Mouse (Mus musculus) midbrain, embryonic 11.5 days (tissue): ENCODE data around the gene Gm49322. TPM values are rescaled to one million over a fixed set of nuclear protein-coding genes. Genes with fewer than 3 reads are reported as not detected.

Source experiments
- ATAC-seq: fragments of 200-750 bp; cut with Nextera tagmentation; 2 replicates; pipeline ENCODE4 v1.8.0; 2017; ENCODE audit warnings: moderate TSS enrichment, moderate library complexity; ENCODE audit not compliant: low FRiP score
- DNase-seq: peaks from one replicate; pipeline ENCODE4 v3.0.0; 2015; ENCODE audit warnings: low spot score; ENCODE audit errors: missing footprints
- H3K27ac ChIP-seq: fragments of 300-500 bp; sonication (generic); 2 replicates; pipeline ENCODE4 v1.5.1; 2014; ENCODE audit warnings: low read depth, low read length
- H3K27me3 ChIP-seq: fragments of 300-500 bp; sonication (generic); 2 replicates; pipeline ENCODE4 v1.6.1; 2014; ENCODE audit warnings: mild to moderate bottlenecking, low read length, moderate library complexity, mixed read lengths; ENCODE audit not compliant: control insufficient read depth, insufficient read depth
- H3K36me3 ChIP-seq: fragments of 300-500 bp; sonication (generic); 2 replicates; pipeline ENCODE4 v1.6.1; 2014; ENCODE audit warnings: mild to moderate bottlenecking, low read length, moderate library complexity, mixed read lengths; ENCODE audit not compliant: control insufficient read depth, insufficient read depth
- H3K4me1 ChIP-seq: fragments of 300-500 bp; sonication (generic); 2 replicates; pipeline ENCODE4 v1.6.1; 2014; ENCODE audit warnings: low read length; ENCODE audit not compliant: control insufficient read depth, insufficient read depth
- H3K4me2 ChIP-seq: fragments of 300-500 bp; sonication (generic); 2 replicates; pipeline ENCODE4 v1.6.1; 2014; ENCODE audit warnings: mild to moderate bottlenecking, moderate library complexity
- H3K4me3 ChIP-seq: fragments of 300-500 bp; sonication (generic); 2 replicates; pipeline ENCODE4 v1.5.1; 2014; ENCODE audit warnings: low read depth, low read length
- H3K9ac ChIP-seq: fragments of 300-500 bp; sonication (generic); 2 replicates; pipeline ENCODE4 v1.6.1; 2014; ENCODE audit warnings: low read length
- H3K9me3 ChIP-seq: fragments of 300-500 bp; sonication (generic); 2 replicates; pipeline ENCODE4 v1.6.1; 2016; ENCODE audit warnings: low read length; ENCODE audit not compliant: control insufficient read depth
- WGBS: fragments of 180-500 bp; shearing (Covaris S2); extraction: QIAGEN DNeasy Blood & Tissue Kit; methylation state at CpG from one replicate; pipeline ENCODE4 v1.1.7; 2014; 5-methylcytosine and 5-hydroxymethylcytosine counted together
- polyA plus RNA-seq: library from polyadenylated mRNA; unstranded; fragments of >200 nt; fragmentation: Nextera tagmentation; extraction: Ambion mirVana; gene quantifications from 2 replicates; pipeline ENCODE4 v1.2.1, GENCODE M21; 2014

The Gm49322 gene
- polyA plus RNA-seq, 1 experiment from 2014 or later = 2.2 TPM

- no peaks in the 10 kb centered on the region for H3K27me3 ChIP-seq
- H3K9ac ChIP-seq = no peak overlapping the region; the same call in 1 of the 2 replicates
- WGBS = 90% methylated on average over 10 of the region's 10 CpGs
- no peak overlapping the region for H3K27ac ChIP-seq
- H3K4me3 ChIP-seq = no peak overlapping the region
- no peaks in the 10 kb centered on the region for H3K9me3 ChIP-seq
- ATAC-seq (no peak), DNase-seq (no peak)
- H3K4me2 ChIP-seq = peak overlapping the region; percentile 36
- H3K4me1 ChIP-seq = peaks cover 24% of the 10 kb centered on the region
- H3K36me3 ChIP-seq = 0 out of 2 replicates have a peak, but pooled peaks cover 2% of the 10 kb centered on the region
Observed at GRCm38 (mm10) chr10:80570419-80570818, 35.4 kb upstream of the Gm49322 start.

- WGBS = 16% methylated on average over 30 of the region's 30 CpGs
- DNase-seq = no peak
- Histone ChIP-seq H3K4me3 (peak overlapping the region; percentile 4; the same call in 1 of the 2 replicates), H3K4me1 (peaks cover 28% of the 10 kb centered on the region), H3K4me2 (peak overlapping the region; percentile 36), H3K27me3 (no peaks in the 10 kb centered on the region), H3K9ac (peak overlapping the region; percentile 48), H3K36me3 (0 out of 2 replicates have a peak, but pooled peaks cover 2% of the 10 kb centered on the region), H3K27ac (no peak overlapping the region), H3K9me3 (no peaks in the 10 kb centered on the region)
- peak; percentile 25; the same call in 1 of the 2 replicates for ATAC-seq
Observed at GRCm38 (mm10) chr10:80570871-80571836, 34.7 kb upstream of the Gm49322 start.

- no peak for ATAC-seq
- Histone ChIP-seq H3K4me2 (no peak overlapping the region), H3K36me3 (0 out of 2 replicates have a peak, but pooled peaks cover 2% of the 10 kb centered on the region), H3K4me3 (no peak overlapping the region), H3K9me3 (no peaks in the 10 kb centered on the region), H3K27ac (no peak overlapping the region), H3K27me3 (no peaks in the 10 kb centered on the region), H3K4me1 (peaks cover 25% of the 10 kb centered on the region), H3K9ac (no peak overlapping the region)
- no peak for DNase-seq
- WGBS = 91% methylated on average over 2 of the region's 2 CpGs
Observed at GRCm38 (mm10) chr10:80572477-80572876, 33.3 kb upstream of the Gm49322 start.

- Histone ChIP-seq H3K9ac (peak overlapping the region; percentile 25; the same call in 1 of the 2 replicates), H3K4me1 (peaks cover 31% of the 10 kb centered on the region), H3K27ac (no peak overlapping the region), H3K4me3 (no peak overlapping the region), H3K9me3 (no peaks in the 10 kb centered on the region), H3K36me3 (no peaks in the 10 kb centered on the region), H3K4me2 (no peak overlapping the region), H3K27me3 (no peaks in the 10 kb centered on the region)
- WGBS = 53% methylated on average over 9 of the region's 9 CpGs
- ATAC-seq = no peak
- no peak for DNase-seq
Observed at GRCm38 (mm10) chr10:80573944-80574343, 31.9 kb upstream of the Gm49322 start.

- H3K9me3 ChIP-seq = no peaks in the 10 kb centered on the region
- H3K9ac ChIP-seq = 0 out of 2 replicates have a peak overlapping the region, but pooled peaks have one; percentile 9
- H3K4me3 ChIP-seq = no peak overlapping the region
- 80% methylated on average over 3 of the region's 3 CpGs for WGBS
- no peaks in the 10 kb centered on the region for H3K27me3 ChIP-seq
- H3K4me2 ChIP-seq = no peak overlapping the region
- ATAC-seq = no peak
- no peak for DNase-seq
- no peaks in the 10 kb centered on the region for H3K36me3 ChIP-seq
- peaks cover 33% of the 10 kb centered on the region for H3K4me1 ChIP-seq
- H3K27ac ChIP-seq = no peak overlapping the region
Observed at GRCm38 (mm10) chr10:80574896-80575295, 30.9 kb upstream of the Gm49322 start.

GRCm38 (mm10) chr10:80575925-80576324, 29.9 kb upstream of the Gm49322 start:
- H3K4me1 ChIP-seq = peaks cover 30% of the 10 kb centered on the region
- H3K9ac ChIP-seq = peak overlapping the region; percentile 74
- H3K27me3 ChIP-seq = no peaks in the 10 kb centered on the region
- no peak overlapping the region for H3K27ac ChIP-seq
- ATAC-seq = no peak
- DNase-seq = no peak
- H3K4me3 ChIP-seq = peak overlapping the region; percentile 74
- no peaks in the 10 kb centered on the region for H3K36me3 ChIP-seq
- 21% methylated on average over 17 of the region's 17 CpGs for WGBS
- no peaks in the 10 kb centered on the region for H3K9me3 ChIP-seq
- peak overlapping the region; percentile 78 for H3K4me2 ChIP-seq

- ATAC-seq = peak; percentile 11; the same call in 1 of the 2 replicates
- peak overlapping the region; percentile 70 for H3K27ac ChIP-seq
- H3K4me2 ChIP-seq = peak overlapping the region; percentile 78
- H3K36me3 ChIP-seq = no peaks in the 10 kb centered on the region
- peak; percentile 93 for DNase-seq
- under 1% methylated on average over 87 of the region's 96 CpGs for WGBS
- peak overlapping the region; percentile 74 for H3K4me3 ChIP-seq
- no peaks in the 10 kb centered on the region for H3K27me3 ChIP-seq
- H3K4me1 ChIP-seq = peaks cover 23% of the 10 kb centered on the region
- H3K9me3 ChIP-seq = no peaks in the 10 kb centered on the region
- H3K9ac ChIP-seq = peak overlapping the region; percentile 74
Observed at GRCm38 (mm10) chr10:80576351-80577194, 29.2 kb upstream of the Gm49322 start.

GRCm38 (mm10) chr10:80577195-80578130, 28.4 kb upstream of the Gm49322 start, which contains the start of gene Klf16:
Gene Klf16 (minus strand): TSS chr10:80577321.
- Histone ChIP-seq H3K4me3 (peak within 1 kb of the TSS; percentile 74), H3K4me2 (peak within 1 kb of the TSS; percentile 78), H3K27ac (peak within 1 kb of the TSS; percentile 70), H3K9ac (peak within 1 kb of the TSS; percentile 74), H3K36me3 (no peaks in the 10 kb centered on the region), H3K27me3 (no peaks in the 10 kb centered on the region), H3K9me3 (no peaks in the 10 kb centered on the region), H3K4me1 (peaks cover 23% of the 10 kb centered on the region)
- DNase-seq (peak; percentile 99), ATAC-seq (peak; percentile 82)
- under 1% methylated on average over 76 of the region's 97 CpGs for whole genome bisulfite sequencing
